Mouse (Mus musculus): ENCODE results near the gene Fxyd1. TPM values are rescaled to one million over a fixed set of nuclear protein-coding genes. Genes with fewer than 3 reads are reported as not detected.

Gene Fxyd1
- polyA plus RNA-seq, 1 experiment from 2014 or later: 26.8 TPM

DNA sequence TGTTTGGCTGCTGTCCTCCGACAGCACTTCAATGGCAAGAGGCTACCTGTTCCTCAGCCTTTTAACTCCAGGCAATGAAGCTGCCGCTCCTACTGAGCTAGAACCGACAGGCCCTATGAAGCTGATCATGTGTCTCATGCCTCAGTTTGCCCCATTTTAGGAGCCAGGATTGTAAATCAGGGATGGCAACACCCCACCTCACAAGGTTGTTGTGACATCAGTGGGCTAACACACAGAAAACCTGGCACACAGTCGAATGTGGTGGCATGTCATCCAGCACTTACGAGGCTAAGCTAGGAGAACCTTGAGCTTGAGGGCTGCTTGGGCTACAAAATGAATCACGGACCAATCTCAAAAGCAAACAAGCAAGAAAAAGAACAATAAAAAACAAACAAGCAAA lies 1.2 kb upstream of the Fxyd1 start:
- no peaks in the 10 kb centered on the region for H3K36me3 ChIP-seq
- no peak overlapping the region for H3K4me2 ChIP-seq
- H3K4me3 ChIP-seq (replicated peaks): no peak overlapping the region
- 91% methylated on average over 6 of the region's 6 CpGs for WGBS
- no peak overlapping the region for H3K9ac ChIP-seq (replicated peaks)
- peaks cover 17% of the 10 kb centered on the region for H3K27me3 ChIP-seq (replicated peaks)
- no peak for ATAC-seq (ENCODE audit: low FRiP score)
- H3K4me1 ChIP-seq: peaks cover 10% of the 10 kb centered on the region
- H3K9me3 ChIP-seq (replicated peaks): no peaks in the 10 kb centered on the region
- H3K27ac ChIP-seq (replicated peaks): no peak overlapping the region

DNA sequence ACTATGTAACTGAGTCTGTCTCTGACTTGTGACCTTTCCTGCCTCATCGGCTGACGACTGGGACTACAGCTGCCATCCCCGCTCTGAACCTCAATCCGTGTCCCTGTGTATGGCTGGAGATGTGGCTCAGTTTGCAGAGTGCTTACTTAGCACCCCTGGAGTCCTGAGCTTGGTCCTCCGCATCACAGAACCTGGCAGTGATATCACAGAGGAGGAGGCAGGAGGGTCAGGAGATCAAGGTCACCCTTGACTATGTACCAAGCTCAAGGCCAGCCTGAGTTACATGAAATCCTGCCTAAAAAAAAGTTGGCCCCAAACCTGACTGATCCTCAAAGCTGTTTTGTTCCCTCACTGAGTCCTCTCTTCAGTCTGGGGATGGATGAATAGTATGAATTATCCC lies 731 bp upstream of the Fxyd1 start:
- H3K4me1 ChIP-seq: peaks cover 15% of the 10 kb centered on the region
- no peaks in the 10 kb centered on the region for H3K36me3 ChIP-seq
- H3K4me2 ChIP-seq: no peak overlapping the region
- 78% methylated on average over 5 of the region's 5 CpGs for WGBS
- no peak overlapping the region for H3K4me3 ChIP-seq (replicated peaks)
- no peak for ATAC-seq (ENCODE audit: low FRiP score)
- no peak overlapping the region for H3K27ac ChIP-seq (replicated peaks)
- H3K27me3 ChIP-seq (replicated peaks): peaks cover 22% of the 10 kb centered on the region
- H3K9ac ChIP-seq (replicated peaks): no peak overlapping the region
- H3K9me3 ChIP-seq (replicated peaks): no peaks in the 10 kb centered on the region

DNA sequence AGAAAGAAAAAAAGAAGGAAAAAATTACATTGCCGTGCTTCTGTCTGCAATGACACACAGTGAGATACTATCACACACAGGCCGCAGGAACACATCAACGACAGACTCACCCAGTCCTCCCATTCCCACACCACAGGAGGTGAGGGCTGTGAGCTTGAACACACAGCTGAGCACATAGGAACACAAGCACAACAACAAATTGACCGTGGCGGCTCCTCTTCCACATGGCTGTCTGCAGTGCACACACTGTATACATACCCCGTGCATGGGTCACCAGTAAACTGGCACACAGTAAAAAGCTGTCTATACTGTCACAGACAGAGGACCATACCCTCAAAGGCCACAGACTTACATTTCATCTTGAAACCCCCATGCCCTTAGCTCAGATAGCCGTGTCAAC lies 551 bp downstream of the Fxyd1 start:
- Histone ChIP-seq H3K4me2 (no peak overlapping the region), H3K4me3 (replicated peaks) (no peak overlapping the region), H3K9ac (replicated peaks) (no peak overlapping the region), H3K27ac (replicated peaks) (no peak overlapping the region), H3K36me3 (no peaks in the 10 kb centered on the region), H3K27me3 (replicated peaks) (peaks cover 35% of the 10 kb centered on the region), H3K9me3 (replicated peaks) (no peaks in the 10 kb centered on the region), H3K4me1 (peaks cover 27% of the 10 kb centered on the region)
- no peak for ATAC-seq (ENCODE audit: low FRiP score)
- 75% methylated on average over 7 of the region's 7 CpGs for WGBS

DNA sequence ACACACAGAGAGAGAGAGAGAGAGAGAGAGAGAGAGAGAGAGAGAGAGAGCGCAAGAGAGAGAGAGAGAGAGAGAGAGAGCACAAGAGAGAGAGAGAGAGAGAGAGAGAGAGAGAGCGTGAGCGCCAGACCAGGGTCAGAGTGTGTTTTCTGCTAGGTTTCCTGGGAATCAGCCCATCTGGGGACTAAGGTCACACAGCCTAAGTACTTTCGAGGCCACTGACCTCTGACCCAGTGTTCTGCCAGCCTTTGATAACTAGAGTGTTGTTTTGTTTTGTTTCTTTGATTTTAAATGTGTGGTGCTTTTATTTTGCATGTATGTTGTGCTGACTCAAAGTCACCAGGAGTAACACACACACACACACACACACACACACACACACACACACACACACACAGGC lies 1.1 kb downstream of the Fxyd1 start:
- Histone ChIP-seq H3K36me3 (no peaks in the 10 kb centered on the region), H3K4me3 (replicated peaks) (no peak overlapping the region), H3K4me1 (peaks cover 33% of the 10 kb centered on the region), H3K9me3 (replicated peaks) (no peaks in the 10 kb centered on the region), H3K27ac (replicated peaks) (no peak overlapping the region), H3K27me3 (replicated peaks) (peaks cover 40% of the 10 kb centered on the region), H3K9ac (replicated peaks) (no peak overlapping the region), H3K4me2 (no peak overlapping the region)
- ATAC-seq (ENCODE audit: low FRiP score): no peak
- 28% methylated on average over 3 of the region's 4 CpGs for WGBS

DNA sequence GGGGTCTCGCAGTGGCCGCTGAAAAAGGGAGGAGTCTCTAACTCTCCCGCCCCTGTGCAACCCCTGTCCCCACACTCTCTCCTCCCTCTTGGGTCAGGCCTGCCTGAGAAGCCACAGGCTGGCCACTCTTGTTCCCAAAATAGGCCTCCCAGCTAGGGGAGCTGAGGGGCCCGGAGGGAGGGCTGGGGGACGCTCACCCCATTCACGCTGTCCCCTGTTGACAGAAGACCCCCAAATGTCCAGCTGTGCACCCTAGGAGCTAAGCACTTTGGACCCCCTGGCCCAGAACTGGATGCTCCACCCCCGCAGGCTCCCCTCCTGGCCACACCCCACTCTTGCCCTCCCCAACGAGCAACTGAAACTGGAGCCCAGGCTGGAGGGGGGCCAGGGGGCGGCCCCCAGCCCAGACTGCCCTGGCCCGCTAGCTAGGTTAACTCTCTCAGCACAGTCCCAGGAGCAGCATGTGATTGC lies 1.6 kb downstream of the Fxyd1 start:
- WGBS: 7% methylated on average over 10 of the region's 10 CpGs
- peak overlapping the region; percentile 26 for H3K4me2 ChIP-seq
- no peaks in the 10 kb centered on the region for H3K9me3 ChIP-seq (replicated peaks)
- 0 out of 2 replicates have a peak overlapping the region, but pooled peaks have one; percentile 10 for H3K4me3 ChIP-seq (replicated peaks)
- peaks cover 43% of the 10 kb centered on the region for H3K27me3 ChIP-seq (replicated peaks)
- peaks cover 38% of the 10 kb centered on the region for H3K4me1 ChIP-seq
- H3K36me3 ChIP-seq: no peaks in the 10 kb centered on the region
- no peak overlapping the region; the same call in 1 of the 2 replicates for H3K27ac ChIP-seq (replicated peaks)
- no peak overlapping the region for H3K9ac ChIP-seq (replicated peaks)
- ATAC-seq (ENCODE audit: low FRiP score): no peak

DNA sequence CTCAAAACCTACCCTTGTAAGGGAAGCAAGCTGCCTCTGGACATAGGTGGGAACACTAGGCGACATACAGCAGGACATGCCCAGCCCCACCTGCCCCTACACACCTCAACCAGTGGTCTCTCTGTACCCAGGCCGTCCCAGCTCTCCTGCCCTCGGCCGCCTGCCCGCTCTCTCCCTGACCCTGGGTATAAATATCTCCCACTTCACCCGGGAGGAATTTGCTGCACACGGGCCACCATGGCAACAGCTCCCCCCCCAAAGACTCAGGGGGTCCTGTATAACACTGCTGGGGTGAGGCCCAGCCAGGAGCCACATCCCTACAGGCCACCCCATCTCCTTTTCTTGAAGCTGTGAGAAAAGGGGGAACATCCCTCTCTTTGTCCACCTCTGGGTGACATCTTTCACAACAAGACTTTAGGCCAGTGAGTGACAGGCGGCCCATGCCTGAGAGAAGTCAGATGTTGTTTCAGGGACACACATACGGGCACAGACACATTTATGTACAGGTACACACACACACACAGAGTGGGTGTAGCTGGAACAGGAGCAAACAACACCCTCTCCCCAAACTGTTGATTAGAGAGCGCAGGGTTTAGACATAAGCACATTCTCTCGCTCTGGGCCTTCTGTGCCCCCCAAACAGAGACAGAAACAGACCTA lies 2.2 kb downstream of the Fxyd1 start:
- WGBS: 52% methylated on average over 11 of the region's 11 CpGs
- H3K4me3 ChIP-seq (replicated peaks): no peak overlapping the region; the same call in 1 of the 2 replicates
- no peaks in the 10 kb centered on the region for H3K9me3 ChIP-seq (replicated peaks)
- no peaks in the 10 kb centered on the region for H3K36me3 ChIP-seq
- H3K9ac ChIP-seq (replicated peaks): no peak overlapping the region
- no peak for ATAC-seq (ENCODE audit: low FRiP score)
- H3K27ac ChIP-seq (replicated peaks): no peak overlapping the region; the same call in 1 of the 2 replicates
- H3K4me2 ChIP-seq: peak overlapping the region; percentile 26
- H3K27me3 ChIP-seq (replicated peaks): peaks cover 43% of the 10 kb centered on the region
- peaks cover 44% of the 10 kb centered on the region for H3K4me1 ChIP-seq

DNA sequence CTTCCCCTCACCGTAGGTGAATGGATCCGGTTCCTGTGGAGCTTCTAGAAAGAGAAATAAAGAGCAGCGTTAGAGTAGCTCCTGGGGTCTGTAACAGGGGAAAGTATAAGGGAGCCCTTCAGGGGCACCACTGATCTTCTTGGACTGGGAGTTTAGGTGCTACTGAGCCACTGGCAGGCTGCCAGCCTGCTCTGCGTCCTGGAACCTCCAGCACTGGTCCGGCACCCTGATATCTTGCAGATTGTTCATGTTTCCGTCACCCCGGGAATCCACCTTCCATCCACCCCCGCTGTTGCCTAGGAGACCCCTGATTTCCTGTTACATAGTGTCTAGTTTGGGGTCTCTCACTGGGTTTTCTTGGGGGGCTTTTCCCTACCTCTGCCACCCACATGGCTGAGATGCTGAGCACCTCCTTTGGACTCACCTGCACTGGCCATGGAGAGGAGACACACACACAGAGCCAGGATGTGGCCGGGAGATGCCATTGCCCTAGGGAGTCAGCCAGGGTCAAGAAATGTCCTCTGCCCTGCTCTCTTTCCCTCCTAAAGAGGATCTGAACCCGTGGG lies 3.0 kb downstream of the Fxyd1 start:
- 32% methylated on average over 10 of the region's 10 CpGs for WGBS
- Histone ChIP-seq H3K27me3 (replicated peaks) (peaks cover 43% of the 10 kb centered on the region), H3K4me1 (peaks cover 50% of the 10 kb centered on the region)

DNA sequence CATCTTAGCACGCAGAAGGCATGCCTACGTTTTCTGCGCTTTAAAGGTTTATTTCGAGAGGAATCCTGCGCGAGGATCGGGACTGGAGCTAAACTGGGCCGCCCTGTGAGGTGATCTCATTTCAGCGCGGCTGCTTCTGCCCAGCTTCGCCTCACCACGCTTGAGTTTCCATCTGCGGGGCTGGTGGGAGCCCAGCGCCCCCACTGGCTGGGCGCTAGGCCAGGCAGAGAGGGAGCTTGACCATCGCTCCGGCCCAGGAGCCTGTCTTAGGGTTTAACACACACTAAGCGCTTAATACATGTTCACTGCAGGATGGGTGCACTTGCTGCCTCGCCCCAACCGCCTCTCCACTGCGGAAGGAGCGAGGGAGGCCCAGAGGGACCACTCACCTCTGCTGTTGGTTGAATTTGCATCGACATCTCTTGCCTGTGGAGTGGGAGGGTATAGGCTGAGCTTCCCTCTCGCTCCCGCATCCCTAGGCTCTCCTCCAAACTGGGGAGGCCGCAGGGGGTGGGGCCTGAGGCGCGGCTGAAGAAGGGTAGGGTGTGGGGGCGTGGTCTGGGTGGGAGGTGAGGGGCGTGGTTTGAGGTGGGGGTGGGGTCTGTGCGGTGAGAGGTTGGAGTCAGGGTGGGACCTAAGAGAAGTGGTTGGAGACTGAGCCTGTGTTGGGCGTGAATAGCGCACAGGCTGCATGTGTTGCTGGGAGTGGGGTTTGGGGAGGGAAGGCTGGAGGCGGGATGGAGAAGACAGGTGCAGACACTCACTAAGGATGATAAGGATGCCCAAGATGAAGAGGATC lies 4.2 kb downstream of the Fxyd1 start:
- Histone ChIP-seq H3K4me2 (peak overlapping the region; percentile 65), H3K9me3 (replicated peaks) (no peaks in the 10 kb centered on the region), H3K4me1 (peaks cover 51% of the 10 kb centered on the region), H3K9ac (replicated peaks) (no peak overlapping the region), H3K27ac (replicated peaks) (no peak overlapping the region), H3K36me3 (no peaks in the 10 kb centered on the region), H3K27me3 (replicated peaks) (peaks cover 43% of the 10 kb centered on the region), H3K4me3 (replicated peaks) (peak overlapping the region; percentile 52)
- 0 out of 2 replicates have a peak, but pooled peaks have one; percentile 7 for ATAC-seq (ENCODE audit: low FRiP score)
- WGBS: 2% methylated on average over 34 of the region's 34 CpGs

More for the DNA sequence above, 3.0 kb downstream of the Fxyd1 start:
- no peak overlapping the region for H3K4me3 ChIP-seq (replicated peaks)
- H3K27ac ChIP-seq (replicated peaks): no peak overlapping the region
- no peaks in the 10 kb centered on the region for H3K9me3 ChIP-seq (replicated peaks)
- H3K9ac ChIP-seq (replicated peaks): 0 out of 2 replicates have a peak overlapping the region, but pooled peaks have one; percentile 10
- H3K36me3 ChIP-seq: no peaks in the 10 kb centered on the region
- peak overlapping the region; percentile 65; the same call in 1 of the 2 replicates for H3K4me2 ChIP-seq
- no peak for ATAC-seq (ENCODE audit: low FRiP score)

DNA sequence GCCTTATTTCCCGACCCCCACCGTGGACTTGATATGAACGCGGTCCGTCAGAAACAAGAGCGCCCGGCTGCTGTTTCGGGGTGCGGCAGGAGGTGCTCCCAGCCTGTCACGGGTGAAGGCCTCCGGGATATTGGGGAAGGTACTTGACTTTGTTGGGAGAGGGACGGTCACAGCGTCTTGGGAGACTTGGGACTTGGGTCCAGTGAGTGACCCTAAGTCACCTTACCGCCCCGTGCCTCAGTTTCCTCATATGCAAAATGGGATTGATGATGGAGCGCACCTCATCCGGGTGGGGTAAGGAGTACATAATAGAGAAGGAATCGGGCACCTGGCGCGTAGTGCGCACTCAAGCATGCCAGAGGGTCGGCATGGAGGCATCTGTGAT lies 4.8 kb downstream of the Fxyd1 start:
- ATAC-seq (ENCODE audit: low FRiP score): no peak
- peaks cover 51% of the 10 kb centered on the region for H3K4me1 ChIP-seq
- H3K9ac ChIP-seq (replicated peaks): no peak overlapping the region
- H3K27me3 ChIP-seq (replicated peaks): peaks cover 43% of the 10 kb centered on the region
- H3K4me3 ChIP-seq (replicated peaks): peak overlapping the region; percentile 52
- H3K27ac ChIP-seq (replicated peaks): no peak overlapping the region
- 3% methylated on average over 22 of the region's 22 CpGs for WGBS
- H3K36me3 ChIP-seq: no peaks in the 10 kb centered on the region
- H3K9me3 ChIP-seq (replicated peaks): no peaks in the 10 kb centered on the region
- peak overlapping the region; percentile 65 for H3K4me2 ChIP-seq

DNA sequence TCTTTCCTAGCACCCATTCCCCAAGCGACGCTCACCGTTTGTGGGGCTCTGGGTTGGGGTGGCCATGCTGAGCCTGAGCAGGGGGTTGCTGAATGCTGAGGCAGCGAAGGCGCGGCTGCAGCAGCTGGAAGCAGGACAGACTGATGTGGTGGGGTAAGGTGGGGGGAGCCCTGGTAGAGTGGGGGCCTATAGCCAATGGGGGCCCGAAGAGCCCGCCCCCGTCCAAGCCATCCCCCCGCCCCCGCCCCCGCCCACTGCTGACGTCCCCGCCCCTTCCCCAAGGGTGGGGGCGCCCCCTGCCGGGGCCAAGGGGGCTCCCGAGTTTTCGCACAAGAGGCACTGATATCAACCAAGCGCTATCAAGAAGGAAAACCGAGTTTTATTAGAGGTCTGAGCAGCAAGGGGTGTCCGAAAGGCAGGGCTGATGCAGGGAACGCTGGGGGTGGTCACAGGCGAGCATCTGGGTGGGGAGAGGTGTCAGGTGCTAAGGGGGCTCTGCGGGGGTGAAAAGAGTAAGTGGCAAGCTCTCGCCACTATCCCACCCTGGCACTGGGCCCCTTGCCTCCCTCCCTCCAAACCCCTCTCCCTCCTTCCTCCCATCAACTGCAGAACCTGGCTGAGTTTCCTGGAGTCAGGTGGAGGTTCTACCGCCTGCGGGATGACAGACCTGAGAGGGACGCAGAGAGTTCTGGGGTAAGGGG lies 5.5 kb downstream of the Fxyd1 start, which contains the start of gene Fxyd7:
Gene Fxyd7 (minus strand): TSS at position 147 of the 701 bp plus-strand sequence.
- peak within 1 kb of the TSS; percentile 52 for H3K4me3 ChIP-seq (replicated peaks)
- H3K9ac ChIP-seq (replicated peaks): peak within 1 kb of the TSS; percentile 63
- H3K27ac ChIP-seq (replicated peaks): peak within 1 kb of the TSS; percentile 57
- H3K36me3 ChIP-seq: no peaks in the 10 kb centered on the region
- peaks cover 45% of the 10 kb centered on the region for H3K27me3 ChIP-seq (replicated peaks)
- peak within 1 kb of the TSS; percentile 65 for H3K4me2 ChIP-seq
- ATAC-seq (ENCODE audit: low FRiP score): peak; percentile 56
- H3K9me3 ChIP-seq (replicated peaks): no peaks in the 10 kb centered on the region
- H3K4me1 ChIP-seq: peaks cover 51% of the 10 kb centered on the region
- under 1% methylated on average over 23 of the region's 28 CpGs for WGBS

DNA sequence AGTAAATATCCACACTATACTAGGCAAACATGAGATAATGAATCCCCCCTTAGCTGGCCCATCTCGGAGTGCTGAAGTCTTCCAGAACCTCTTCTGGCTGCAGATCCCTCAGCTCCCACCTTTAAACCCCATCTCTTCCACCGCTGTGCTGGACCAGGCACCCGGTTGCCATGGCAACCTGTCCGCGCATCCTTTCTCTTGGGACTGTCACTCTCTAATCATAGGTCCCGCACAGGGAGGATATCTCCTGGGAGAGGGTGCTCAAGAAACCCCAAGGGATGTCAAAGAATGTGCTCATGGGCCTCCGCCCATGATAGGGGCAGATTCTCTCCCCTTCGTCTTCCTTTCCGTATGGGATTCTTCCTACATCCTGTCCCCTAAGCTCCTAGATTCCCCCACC lies 6.1 kb downstream of the Fxyd1 start:
- Histone ChIP-seq H3K4me3 (replicated peaks) (peak overlapping the region; percentile 52), H3K9me3 (replicated peaks) (no peaks in the 10 kb centered on the region), H3K36me3 (no peaks in the 10 kb centered on the region), H3K27me3 (replicated peaks) (peaks cover 47% of the 10 kb centered on the region), H3K9ac (replicated peaks) (peak overlapping the region; percentile 63), H3K27ac (replicated peaks) (peak overlapping the region; percentile 57), H3K4me1 (peaks cover 51% of the 10 kb centered on the region), H3K4me2 (peak overlapping the region; percentile 65)
- peak; percentile 31; the same call in 1 of the 2 replicates for ATAC-seq (ENCODE audit: low FRiP score)
- WGBS: 2% methylated on average over 9 of the region's 9 CpGs
